Mouse (Mus musculus): Measurements from ENCODE around the gene Ankrd33b.

DNA sequence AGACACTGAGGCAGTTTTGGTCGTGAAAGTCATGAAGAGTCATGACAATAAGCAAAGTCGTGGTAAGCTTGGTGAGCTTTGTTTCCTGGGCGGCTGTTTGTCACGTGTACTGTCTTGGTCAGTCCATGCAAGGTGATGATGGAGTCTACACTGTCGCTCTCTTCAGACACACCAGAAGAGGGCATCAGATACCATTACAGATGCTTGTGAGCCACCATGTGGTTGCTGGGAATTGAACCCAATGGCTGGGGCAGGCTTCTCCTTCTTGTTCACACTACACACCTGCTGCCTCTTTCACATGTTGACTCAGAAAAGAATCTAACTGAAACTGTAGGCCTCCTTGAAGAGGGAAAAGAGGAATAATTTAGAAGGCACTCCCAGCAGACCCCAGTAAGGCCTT lies 19.3 kb downstream of the Ankrd33b start:
- no peak for TF ChIP-seq POLR2A (IDR thresholded peaks at IDR 0.05; ENCODE audit: extremely low read depth, insufficient read depth, low read length)
- TF ChIP-seq CTCF (IDR thresholded peaks at IDR 0.05; ENCODE audit: low read depth, low read length) = 0 out of 2 replicates have a peak, but pooled peaks have one; percentile 13
